Mouse (Mus musculus) stomach, postnatal 0 days (tissue): ENCODE results near the gene Efs. TPM values are rescaled to one million over a fixed set of nuclear protein-coding genes. Genes with fewer than 3 reads are reported as not detected.
A peak's percentile ranks its signal among the peaks of the same experiment; 100 is the strongest.

ENCODE experiments used
- ATAC-seq: fragments of 200-750 bp; cut with Nextera tagmentation; 2 replicates; pipeline ENCODE4 v1.8.0; 2017; ENCODE audit not compliant: low FRiP score, low TSS enrichment
- DNase-seq: peaks from one replicate; pipeline ENCODE4 v3.0.0-alpha.2; 2016; ENCODE audit warnings: low spot score
- H3K27ac ChIP-seq: fragments of 300-500 bp; sonication (generic); replicated peaks from 2 replicates; pipeline ENCODE4 v1.5.1; 2014; ENCODE audit warnings: mild to moderate bottlenecking, control low read depth
- H3K27me3 ChIP-seq: fragments of 300-500 bp; sonication (generic); 2 replicates; pipeline ENCODE4 v1.6.1; 2014; ENCODE audit warnings: low read length; ENCODE audit not compliant: control insufficient read depth, insufficient read depth
- H3K36me3 ChIP-seq: fragments of 300-500 bp; sonication (generic); 2 replicates; pipeline ENCODE4 v1.6.1; 2014; ENCODE audit warnings: low read length, mixed read lengths; ENCODE audit not compliant: control insufficient read depth, insufficient read depth
- H3K4me1 ChIP-seq: fragments of 300-500 bp; sonication (generic); replicated peaks from 2 replicates; pipeline ENCODE4 v1.6.1; 2014; ENCODE audit warnings: antibody characterized with exemption; ENCODE audit not compliant: control insufficient read depth, insufficient read depth
- H3K4me2 ChIP-seq: fragments of 300-500 bp; sonication (generic); replicated peaks from 2 replicates; pipeline ENCODE4 v1.6.1; 2014; ENCODE audit warnings: low read depth, mild to moderate bottlenecking, control low read depth, moderate library complexity
- H3K4me3 ChIP-seq: fragments of 300-500 bp; sonication (generic); 2 replicates; pipeline ENCODE4 v1.5.1; 2014; ENCODE audit warnings: low read depth, low read length, control low read depth
- H3K9ac ChIP-seq: fragments of 300-500 bp; sonication (generic); 2 replicates; pipeline ENCODE4 v1.6.1; 2014; ENCODE audit warnings: mild to moderate bottlenecking, low read length, control low read depth, mixed read lengths
- H3K9me3 ChIP-seq: fragments of 300-500 bp; sonication (generic); 2 replicates; pipeline ENCODE4 v1.6.1; 2016; ENCODE audit warnings: low read length; ENCODE audit not compliant: control insufficient read depth
- CTCF ChIP-seq: IDR thresholded peaks from 2 replicates; pipeline ENCODE4 v1.5.1; 2016; ENCODE audit warnings: antibody characterized with exemption, low read depth, mild to moderate bottlenecking, moderate library complexity
- EP300 ChIP-seq: optimal IDR thresholded peaks from 2 replicates; pipeline ENCODE3; 2016; ENCODE audit warnings: antibody characterized with exemption
- WGBS: fragments of 180-500 bp; shearing (Covaris S2); extraction: QIAGEN DNeasy Blood & Tissue Kit; methylation state at CpG from one replicate; pipeline ENCODE4 v1.1.7; 2014; 5-methylcytosine and 5-hydroxymethylcytosine counted together
- microRNA counts: library from miRNA; unstranded; fragments of <30 nt; microRNA quantifications from one replicate; lab custom pipeline; 2015
- microRNA-seq: library from miRNA; unstranded; fragments of <30 nt; microRNA quantifications from one replicate; pipeline ENCODE4, GENCODE M21; 2016
- polyA plus RNA-seq: library from polyadenylated mRNA; unstranded; fragments of >200 nt; fragmentation: Nextera tagmentation; extraction: Ambion mirVana; gene quantifications from 2 replicates; pipeline ENCODE4 v1.2.1, GENCODE M21; 2015

Gene Efs
- polyA plus RNA-seq, 1 experiment from 2014 or later = 14.1 TPM

DNA sequence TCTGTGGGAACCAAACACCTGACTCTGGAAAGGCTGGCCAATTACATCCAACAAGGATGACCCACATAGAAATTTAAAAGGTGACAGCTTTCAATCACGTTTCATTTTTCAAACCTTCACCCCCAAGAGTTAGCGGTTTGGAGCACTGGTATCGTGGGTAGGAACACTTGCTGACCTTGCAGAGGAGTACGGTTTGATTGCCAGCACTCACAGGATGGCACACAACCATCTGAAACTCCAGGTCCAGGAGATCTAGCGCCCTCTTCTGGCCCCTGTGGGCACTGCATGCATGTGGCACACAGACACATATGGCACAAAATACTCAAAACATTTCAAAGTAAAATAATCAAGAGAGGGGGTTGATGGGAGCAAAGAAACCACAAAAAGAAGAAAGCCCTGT, 59.0 kb downstream of the Efs start:
- 57% methylated on average over 5 of the region's 5 CpGs for WGBS
- no peak overlapping the region for H3K4me3 ChIP-seq
- H3K27ac ChIP-seq = no peak overlapping the region
- H3K9ac ChIP-seq = no peak overlapping the region
- DNase-seq (peak; percentile 32), ATAC-seq (no peak)
- H3K4me2 ChIP-seq = no peak overlapping the region
- no peaks in the 10 kb centered on the region for H3K36me3 ChIP-seq
- peak; percentile 64 for TF ChIP-seq CTCF
- TF ChIP-seq EP300 = no peak
- no peaks in the 10 kb centered on the region for H3K9me3 ChIP-seq
- H3K27me3 ChIP-seq = no peaks in the 10 kb centered on the region
- no peaks in the 10 kb centered on the region for H3K4me1 ChIP-seq

MicroRNA genes within 50 kb of the gene (microRNA counts, 519-probe panel; counts per million panel counts)
- not detected for microRNA mmu-miR-208a (lab: Ali Mortazavi, UCI)
- 2,921 counts per million, percentile 9 among the panel's probes with 10 or more counts for microRNA mmu-miR-208b (lab: Ali Mortazavi, UCI)

Small RNA genes within 50 kb of the gene (microRNA-seq; reads per million reads assigned to microRNA genes)
- gene Mir208a (1.6 reads per million), gene Mir208b (113 reads per million, percentile 46 among the genes with 10 or more reads in this experiment)

Other genes with a start within 250 kb of the Efs start
- 60.8 and 61.7 TPM in 2 replicates for gene 1700123O20Rik, start 239.9 kb downstream of the Efs start, polyA plus RNA-seq
- 37.0 and 46.9 TPM in 2 replicates for gene Acin1, start 239.2 kb downstream of the Efs start, polyA plus RNA-seq
- gene Gm29776, start 227.3 kb downstream of the Efs start, polyA plus RNA-seq = 0.08 and 0.11 TPM in 2 replicates
- gene Cebpe, start 214.0 kb downstream of the Efs start, polyA plus RNA-seq = 0.10 TPM in 1 of 2 replicates, not detected in the other
- gene Slc7a8, start 144.2 kb downstream of the Efs start, polyA plus RNA-seq = 3.1 and 4.2 TPM in 2 replicates
- not detected in 2 replicates for gene Rnf212b, start 112.0 kb downstream of the Efs start, polyA plus RNA-seq
- 4.5 and 5.0 TPM in 2 replicates for gene Homez, start 55.2 kb downstream of the Efs start, polyA plus RNA-seq
- 1.7 and 2.2 TPM in 2 replicates for gene Ppp1r3e, start 48.6 kb downstream of the Efs start, polyA plus RNA-seq
- gene Bcl2l2, start 42.7 kb downstream of the Efs start, polyA plus RNA-seq = 4.3 and 4.7 TPM in 2 replicates
- gene Gm20521, start 42.7 kb downstream of the Efs start, polyA plus RNA-seq = 1.2 TPM in 2 replicates
- gene Pabpn1, start 33.6 kb downstream of the Efs start, polyA plus RNA-seq = 46.4 and 56.2 TPM in 2 replicates
- 15.4 and 20.6 TPM in 2 replicates for gene Slc22a17, start 13.0 kb downstream of the Efs start, polyA plus RNA-seq
- gene Il25, start 6.6 kb upstream of the Efs start, polyA plus RNA-seq = 0.15 TPM in 1 of 2 replicates, not detected in the other
- 3.3 and 4.6 TPM in 2 replicates for gene Cmtm5, start 10.1 kb upstream of the Efs start, polyA plus RNA-seq
- 0.27 and 0.29 TPM in 2 replicates for gene Myh6, start 40.8 kb upstream of the Efs start, polyA plus RNA-seq
- gene Gm17428, start 50.8 kb upstream of the Efs start, polyA plus RNA-seq = not detected in 2 replicates
- gene Myh7, start 68.5 kb upstream of the Efs start, polyA plus RNA-seq = 1.4 and 2.4 TPM in 2 replicates
- gene Ngdn, start 89.3 kb upstream of the Efs start, polyA plus RNA-seq = 54.4 and 55.2 TPM in 2 replicates
- 1.0 and 1.3 TPM in 2 replicates for gene Zfhx2, start 166.2 kb upstream of the Efs start, polyA plus RNA-seq
- 11.5 and 11.8 TPM in 2 replicates for gene Thtpa, start 168.7 kb upstream of the Efs start, polyA plus RNA-seq
- 26.4 and 31.0 TPM in 2 replicates for gene Ap1g2, start 180.5 kb upstream of the Efs start, polyA plus RNA-seq
- gene Jph4, start 190.8 kb upstream of the Efs start, polyA plus RNA-seq = 0.82 and 1.0 TPM in 2 replicates